Mouse (Mus musculus): ENCODE data around the gene Angptl4.

DNA sequence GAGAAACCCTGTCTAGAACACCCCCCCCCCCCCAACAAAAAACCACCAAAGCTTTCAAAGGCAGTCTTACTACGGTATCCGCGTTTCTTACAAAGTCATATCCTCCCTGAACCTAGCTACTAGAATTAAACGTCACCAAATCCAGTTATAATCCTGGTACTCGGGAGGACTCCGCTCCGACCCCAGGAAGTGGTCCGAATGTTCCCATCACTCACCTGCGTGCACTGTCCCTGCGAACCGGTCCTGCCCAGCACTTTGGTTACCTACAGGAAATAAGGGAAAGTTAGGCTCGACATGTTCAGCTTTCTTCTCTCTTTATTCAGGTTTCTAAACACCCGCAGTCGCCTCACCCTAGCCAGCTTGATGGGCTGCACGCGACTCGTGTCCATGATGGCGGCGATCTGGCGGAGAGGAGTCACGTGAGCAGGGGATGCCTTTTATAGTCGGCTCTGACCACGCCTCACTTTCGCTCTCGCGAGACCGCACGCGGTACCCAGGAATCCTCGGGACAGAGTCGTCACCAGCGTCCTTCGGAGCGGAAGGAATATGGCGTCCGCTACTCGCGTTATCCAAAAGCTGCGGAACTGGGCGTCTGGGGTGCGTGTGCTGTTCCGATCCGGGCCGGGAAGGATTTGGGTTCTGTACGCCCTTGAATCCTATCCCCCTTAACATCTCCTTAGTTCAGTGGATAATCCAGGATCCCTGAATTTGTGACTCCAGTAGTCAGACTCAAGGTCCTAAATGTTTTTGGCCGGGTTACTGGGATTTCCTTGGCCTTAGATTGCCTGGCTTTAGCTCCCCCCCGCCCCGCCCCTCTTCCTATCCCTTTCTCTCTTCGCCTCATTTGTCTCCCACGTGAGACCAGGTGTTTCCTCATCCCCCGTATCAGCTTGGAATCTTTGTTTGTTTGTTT, 42.7 kb upstream of the Angptl4 start, which contains the start of the genes Rps28 and Ndufa7:
- TF ChIP-seq CTCF (conservative IDR thresholded peaks at IDR 0.05; ENCODE audit: low read length) (no peak), POU5F1 (IDR thresholded peaks at IDR 0.05; ENCODE audit: borderline replicate concordance, low read length) (no peak)

All from E14TG2a.4 (cell line).